Mouse (Mus musculus) adrenal gland (tissue): ENCODE results near the gene Ptpn4.

Experiments
- intact Hi-C: fragments of 180-260 bp; cut with DNase I; formaldehyde crosslinking; loops from one replicate; pipeline ENCODE4 v1.15.1; 2025
- long read RNA-seq, 2 experiments: library from polyadenylated mRNA; unstranded; transcript quantifications; one replicate each; pipeline ENCODE4 v2.0.0; 2020; ENCODE audit warnings: borderline replicate concordance in 1 of 2; ENCODE audit not compliant: insufficient replicate concordance in 1 of 2

Ptpn4 gene
- long read RNA-seq, experiment 1, partial matches to known transcripts, result 1 of 2 reads
- long read RNA-seq, experiment 1, other reads (novel, unspliced or antisense), result 1 of 2 reads
- long read RNA-seq, experiment 2, partial matches to known transcripts, result 2 of 8 reads
- long read RNA-seq, experiment 2, other reads (novel, unspliced or antisense), result 6 of 8 reads

DNA sequence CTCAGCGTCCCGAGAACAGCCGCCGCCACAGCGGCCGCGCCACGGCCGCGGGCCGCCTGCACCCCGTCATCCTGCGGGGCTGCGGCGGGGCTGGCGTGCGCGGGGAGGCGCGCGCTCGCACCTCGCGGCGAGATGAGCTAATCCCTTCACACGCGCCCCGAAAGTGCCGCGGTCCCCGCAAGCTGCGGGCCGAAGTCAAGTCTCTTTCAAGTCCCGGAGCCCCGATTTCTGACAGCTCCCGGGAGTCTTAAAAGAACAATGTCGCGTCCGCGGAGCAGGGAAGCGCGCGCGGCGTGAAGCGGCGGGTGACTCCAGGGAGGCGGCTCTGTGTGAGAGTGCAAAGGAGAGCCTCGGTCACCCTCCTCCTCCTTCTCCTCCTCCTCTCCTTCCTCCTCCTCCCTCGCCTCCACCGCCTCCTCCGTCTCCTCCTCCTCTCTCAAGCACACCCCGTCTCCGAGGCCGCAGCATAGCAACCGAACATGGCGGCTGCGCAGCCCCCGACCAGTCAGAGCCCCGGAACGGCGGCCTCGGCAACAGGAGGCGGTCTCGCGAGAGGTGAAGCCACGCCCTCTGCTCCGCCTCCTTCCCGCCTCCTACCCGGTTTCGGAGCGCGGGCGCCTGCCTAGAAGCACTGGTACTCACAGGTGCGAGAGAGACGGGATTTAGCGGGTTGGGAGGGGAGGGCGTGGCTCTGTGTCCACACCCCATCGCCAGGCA lies at the start of gene Ptpn4:
Gene Ptpn4 (minus strand): TSS at position 579 of the 717 bp plus-strand sequence.
- intact Hi-C loops, result no loop called here

DNA sequence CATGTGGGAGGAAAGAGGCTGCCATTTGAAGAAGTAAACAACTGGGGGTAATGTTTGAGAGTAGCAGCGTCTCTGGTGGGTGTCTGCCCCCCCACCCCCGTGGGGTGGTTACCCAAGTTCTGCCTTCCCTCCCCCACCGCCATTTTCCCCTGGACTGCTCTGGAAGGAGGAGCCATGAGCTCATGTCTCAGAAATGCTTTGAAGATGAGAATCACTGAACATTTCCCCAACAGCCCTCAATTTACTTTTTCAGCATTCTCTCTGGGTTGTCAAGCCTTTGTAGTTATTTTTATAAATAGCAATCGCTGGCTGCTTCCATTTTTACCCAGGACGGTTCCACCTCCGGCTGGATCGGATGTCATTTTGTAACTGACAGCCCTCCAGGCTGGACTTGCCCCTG lies 48.9 kb upstream of the Ptpn4 start:
- intact Hi-C loops, result no loop called here

DNA sequence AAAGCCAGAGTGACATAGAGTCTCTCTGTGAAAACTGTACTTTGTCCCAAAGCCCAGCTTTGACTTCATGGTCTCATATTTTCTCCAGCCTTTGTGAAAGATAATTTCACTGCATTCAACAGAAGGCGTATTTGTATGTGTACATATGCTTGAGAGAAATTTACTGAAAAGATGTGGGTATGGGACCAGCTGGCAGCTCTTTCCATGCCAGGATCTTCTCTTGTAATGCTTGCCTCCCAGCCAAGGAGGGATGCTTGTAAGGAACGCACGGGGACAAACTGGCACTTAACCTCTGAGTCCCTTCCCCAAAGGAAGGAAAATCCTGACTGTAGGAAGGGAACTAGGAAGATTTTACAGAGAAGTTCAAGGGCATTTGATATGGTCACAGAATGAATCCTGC lies 46.9 kb upstream of the Ptpn4 start:
- intact Hi-C loops, result no loop called here

DNA sequence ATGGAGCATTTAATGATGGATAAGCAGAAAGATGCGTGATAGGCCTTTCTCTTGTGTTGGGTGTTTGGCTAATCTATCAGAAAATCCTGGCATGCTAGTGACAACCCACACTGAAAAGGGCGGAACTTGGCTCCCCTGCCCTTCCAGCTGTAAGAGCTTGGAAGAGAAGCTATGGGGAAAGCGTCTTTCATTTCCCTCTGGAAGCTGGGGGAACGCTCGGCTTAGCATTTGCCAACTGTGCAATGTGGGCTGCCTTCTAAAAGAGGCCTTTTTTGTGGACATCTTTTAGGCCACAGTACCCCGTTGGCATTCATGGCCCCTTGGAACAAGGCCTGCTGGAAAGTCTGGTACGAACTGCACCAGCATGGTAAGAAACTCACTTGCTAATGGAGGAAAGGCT lies 41.5 kb upstream of the Ptpn4 start:
- intact Hi-C loops, result no loop called here

DNA sequence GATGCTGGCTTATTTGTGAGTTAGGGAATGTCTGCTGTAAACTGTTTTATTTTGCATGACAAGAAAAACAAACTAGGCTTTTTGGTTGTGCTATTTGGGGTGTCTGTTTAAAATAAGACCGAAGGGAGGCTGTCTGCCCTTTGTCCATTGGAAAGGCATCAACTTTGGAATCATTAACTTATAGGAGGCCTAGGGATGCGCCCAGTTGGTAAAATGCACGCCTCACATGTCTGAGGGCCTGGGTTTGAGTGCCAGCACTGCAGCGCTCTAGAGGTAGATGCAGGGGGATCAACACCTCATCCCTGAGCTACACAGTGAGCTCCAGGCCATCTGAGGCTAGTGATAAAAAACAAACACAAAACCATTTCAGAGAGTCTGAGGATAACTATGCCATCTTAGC lies 40.1 kb upstream of the Ptpn4 start:
- intact Hi-C loops, result no loop called here

DNA sequence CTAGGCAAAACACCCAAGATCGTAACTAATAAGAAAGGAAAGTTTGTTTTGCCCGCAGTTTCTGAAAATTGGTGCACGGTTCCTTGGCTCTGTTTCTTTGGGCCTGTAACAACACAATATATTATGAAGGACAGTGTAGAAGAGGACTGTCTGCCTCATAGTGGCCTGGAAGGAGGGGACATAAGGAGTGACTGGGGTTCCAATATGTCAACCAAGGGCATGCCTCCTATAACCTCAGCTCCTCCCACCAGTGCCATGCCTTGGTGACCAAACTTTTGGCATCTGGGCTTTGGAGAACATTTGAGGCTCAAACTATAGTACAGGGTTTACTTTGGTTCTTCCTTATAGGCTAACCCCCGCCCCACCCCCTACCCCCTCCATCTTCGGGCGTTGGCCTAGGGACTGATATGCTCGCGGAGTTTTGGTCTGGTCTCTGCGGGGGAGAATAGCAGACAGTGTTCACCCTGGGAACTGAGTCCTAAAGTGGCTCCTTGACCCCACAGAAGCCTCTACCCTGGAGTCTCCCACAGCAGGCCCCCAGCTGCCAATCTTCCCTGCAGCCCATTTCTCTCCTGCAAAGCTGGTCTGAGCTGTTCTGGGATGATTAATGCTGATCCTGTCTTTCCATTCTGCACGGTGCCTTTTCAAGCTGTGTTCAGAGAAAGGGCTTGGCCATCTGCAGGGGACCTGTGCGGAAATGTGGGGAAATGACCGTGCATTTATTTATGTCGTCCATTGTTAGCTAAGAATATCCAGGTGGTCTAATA lies 31.2 kb upstream of the Ptpn4 start:
- intact Hi-C loops, result no loop called here

DNA sequence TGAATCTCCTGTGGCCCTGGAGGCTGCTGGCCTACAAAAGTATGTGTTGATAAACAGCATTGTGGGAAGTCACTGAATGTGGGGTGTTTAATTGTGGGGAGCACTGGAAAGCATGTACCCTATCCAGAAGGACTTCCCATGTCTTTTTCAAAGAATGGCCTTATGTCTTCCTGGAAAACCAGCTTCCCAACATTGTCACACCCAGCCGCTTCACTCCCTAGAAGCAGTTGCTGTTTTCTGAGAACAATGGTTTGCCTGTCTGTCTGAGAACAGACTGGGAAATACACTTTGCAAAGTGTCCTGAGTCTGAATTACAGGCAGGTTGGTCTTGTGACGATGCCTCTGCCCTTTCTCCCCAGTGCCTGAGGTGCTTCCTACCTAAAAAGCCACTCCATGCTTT lies 29.9 kb upstream of the Ptpn4 start:
- intact Hi-C loops, result no loop called here

DNA sequence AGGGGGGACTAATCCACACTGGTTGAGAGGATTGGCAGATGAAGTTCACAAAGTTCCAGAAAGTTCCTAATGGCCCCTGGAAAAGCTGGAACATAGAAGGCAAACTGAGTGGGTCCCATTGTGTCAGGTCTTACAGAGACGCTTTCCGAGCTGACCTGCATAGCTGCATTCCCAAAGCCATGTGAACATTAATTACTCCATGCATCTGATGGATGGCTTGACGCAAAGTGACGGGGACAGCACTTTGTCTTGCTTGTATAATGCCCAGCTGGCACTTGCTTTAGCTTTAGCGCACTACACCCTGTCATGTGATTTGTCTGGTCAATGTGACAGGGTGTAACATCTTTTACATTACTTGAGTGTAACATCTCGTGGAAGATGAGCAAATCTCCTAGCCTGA lies 27.9 kb upstream of the Ptpn4 start:
- intact Hi-C loops, result no loop called here

DNA sequence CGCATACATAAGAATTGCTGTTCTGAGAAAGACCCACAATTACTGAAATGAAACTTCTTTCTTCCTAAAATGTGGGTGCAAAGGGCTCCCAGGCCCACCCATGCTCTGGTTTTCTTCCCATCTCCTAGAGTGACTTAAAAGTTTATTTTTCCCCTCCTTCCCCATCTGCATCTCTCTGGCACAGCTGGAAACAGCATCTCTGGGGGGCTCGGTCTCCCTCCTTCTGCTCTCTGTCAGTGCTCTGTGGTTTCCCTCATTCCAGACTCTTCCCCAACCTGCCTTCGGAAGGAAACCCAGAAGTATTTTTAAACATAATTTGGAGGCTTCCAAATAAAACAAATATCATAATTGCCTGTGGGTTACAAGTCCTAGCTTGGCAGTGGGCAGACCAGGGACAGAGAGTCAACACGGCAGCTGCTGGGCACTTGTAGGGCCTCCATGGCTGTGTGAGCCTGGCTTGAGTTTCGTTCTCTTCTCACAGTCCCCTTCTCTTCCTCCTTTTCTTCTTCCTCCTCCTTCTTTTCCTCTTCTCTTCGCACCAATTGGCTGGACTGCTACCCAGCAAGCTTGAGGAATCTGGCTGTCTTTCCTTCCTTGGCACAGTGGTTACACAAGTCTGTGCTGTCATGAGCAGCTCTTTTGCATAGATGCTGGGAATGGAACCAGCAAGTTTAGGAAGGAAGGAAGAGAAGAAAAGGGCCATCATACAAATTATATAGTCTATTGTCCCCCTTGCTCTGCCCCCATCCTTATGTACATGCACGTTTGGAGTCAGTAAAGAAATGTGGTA lies 26.3 kb upstream of the Ptpn4 start:
- intact Hi-C loops, result no loop called here

DNA sequence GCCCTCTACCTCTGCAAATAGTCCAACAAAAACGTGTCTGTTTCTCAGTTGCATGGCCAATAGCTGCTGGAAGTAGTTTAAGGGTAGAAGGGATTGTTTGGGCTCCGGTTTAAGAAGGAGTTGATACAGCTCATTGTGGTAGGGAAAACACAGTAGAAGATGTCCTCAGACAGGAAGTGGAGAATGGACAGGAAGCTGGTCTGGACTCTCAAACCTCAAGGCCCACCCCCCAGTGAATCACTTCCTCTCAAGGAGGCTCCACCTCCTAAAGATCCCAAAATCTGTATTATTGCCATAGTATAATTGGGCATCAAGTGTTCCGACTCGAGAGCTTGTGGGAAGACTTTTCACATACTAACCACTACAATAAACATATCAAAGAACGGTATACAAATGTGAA lies 22.2 kb upstream of the Ptpn4 start:
- intact Hi-C loops, result no loop called here

DNA sequence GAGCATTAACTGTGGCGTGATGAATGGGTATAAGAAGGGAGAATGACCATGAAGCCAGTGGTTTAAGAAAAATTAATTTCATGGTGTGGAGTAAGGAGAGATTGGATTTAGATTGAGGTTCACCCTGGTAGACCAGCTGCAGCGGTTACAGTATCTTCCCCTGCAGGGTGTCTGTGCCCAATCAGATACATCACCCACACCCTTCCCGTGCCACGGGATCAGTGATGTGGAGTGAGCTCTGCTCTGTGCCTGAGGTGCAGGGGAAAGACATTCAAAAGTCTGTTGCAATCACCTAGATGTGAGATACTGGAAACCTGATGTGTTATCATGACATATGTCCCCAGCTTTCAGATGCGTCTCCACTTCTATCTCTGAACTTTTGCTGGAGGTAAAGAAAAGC lies 15.6 kb upstream of the Ptpn4 start:
- intact Hi-C loops, result no loop called here

DNA sequence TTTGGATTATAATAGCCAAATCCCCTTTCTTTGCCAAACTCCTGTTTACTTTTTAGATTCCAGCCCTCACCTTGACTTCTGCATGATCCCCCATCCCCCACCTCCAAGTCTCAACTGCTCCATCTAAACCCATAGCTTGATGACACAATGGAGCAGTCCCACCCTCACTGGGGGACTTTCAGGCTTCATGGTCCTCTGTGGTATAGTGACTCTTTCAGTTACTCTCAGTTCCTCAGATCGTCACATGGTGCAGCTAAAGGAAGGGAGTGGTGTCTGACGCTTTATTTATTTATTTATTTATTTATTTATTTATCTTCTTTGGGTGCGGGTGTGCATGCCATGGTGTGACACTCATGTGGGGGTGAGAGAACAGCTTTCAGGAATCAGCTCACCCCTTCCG lies 14.9 kb upstream of the Ptpn4 start:
- intact Hi-C loops, result no loop called here

DNA sequence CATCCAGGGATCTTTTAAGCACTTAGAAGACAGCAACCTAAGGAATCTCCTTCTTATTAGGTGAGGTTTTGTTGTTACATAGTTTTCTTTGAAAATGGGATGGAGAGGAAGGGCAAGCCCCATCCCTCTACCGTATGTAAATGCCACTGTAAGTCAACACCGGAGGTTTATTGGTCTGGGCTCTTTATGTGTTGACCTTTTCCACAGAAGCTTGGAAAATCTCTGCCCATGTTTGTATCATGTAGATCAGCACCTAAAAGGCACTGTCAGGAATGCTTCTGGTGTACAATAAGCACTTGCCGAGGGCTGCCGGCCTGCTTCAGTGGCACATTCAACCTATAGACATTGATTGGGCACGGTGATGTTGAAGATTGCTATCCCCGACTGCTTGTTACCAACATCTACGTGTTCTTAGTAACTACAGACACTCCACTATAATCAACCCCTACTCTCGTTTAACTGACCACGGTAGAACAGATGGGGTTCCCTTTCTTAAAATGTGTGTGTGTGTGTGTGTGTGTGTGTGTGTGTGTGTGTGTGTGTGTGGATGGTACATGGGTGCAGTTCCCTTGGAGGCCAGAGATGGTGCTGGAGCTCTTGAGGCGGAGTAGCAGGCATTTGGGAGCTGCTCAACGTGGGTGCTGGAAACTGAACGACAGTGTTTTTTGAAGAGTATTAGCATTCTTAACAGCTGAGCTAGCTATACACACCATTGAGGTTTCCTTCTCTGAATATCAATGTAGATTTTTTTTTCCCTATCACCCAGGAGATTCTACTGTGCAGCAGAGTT lies 11.9 kb upstream of the Ptpn4 start:
- intact Hi-C loops, result no loop called here

DNA sequence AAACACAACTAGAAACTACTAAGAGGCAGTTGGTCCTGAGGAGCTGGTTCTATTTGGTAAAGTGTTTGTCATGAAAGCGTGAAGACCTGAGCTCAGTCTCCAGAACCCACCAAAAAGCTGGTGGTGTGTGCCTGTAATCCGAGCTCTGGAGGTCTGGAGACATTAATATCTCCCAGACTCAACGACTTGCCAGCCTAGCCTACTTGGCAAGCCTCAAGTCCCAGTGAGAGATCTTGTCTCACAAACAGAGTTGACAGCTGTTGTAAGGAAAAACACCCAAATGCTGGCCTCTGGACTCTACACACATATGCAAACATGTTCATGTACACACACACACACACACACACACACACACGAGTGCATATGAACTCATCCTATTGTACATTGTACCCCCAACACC lies 7.9 kb upstream of the Ptpn4 start:
- intact Hi-C loops, result no loop called here

DNA sequence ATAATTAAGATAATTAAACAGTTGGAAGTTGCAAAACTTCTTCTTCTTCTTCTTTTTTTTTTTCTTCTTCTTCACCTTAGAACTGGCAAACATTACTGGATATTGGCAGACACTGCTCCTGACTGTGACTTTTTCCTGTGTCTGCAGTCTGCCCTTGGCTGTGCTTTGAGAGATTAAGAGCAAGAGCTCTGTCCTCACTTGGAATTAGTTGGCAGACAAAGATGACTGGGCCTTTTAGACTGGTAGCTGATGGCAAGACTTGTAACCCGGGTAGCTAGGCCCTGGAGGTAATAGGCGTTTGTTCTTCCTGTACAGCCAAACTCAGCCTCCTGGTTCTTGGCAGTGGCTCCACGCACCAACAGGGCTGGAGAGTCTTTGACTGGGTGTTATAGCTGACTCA lies 5.7 kb upstream of the Ptpn4 start:
- intact Hi-C loops, result no loop called here

DNA sequence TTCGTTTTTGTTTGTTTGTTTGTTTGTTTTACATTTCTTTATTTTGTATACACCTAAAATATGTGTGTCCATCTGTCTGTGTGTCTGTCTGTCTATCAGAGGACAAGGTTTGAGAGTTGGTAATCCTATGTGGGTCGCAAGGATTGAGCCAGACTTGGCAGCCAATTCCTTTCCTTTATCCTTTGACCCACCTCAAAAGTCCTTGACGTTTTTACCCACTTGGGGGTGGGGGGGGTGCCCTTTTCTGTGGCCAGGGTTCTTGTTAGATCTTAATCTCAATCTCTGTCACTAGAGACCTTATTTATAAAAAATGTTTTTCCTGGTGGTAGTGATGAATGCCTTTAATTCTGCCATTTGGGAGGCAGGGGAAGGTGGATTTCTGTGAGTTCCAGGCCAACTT lies 828 bp upstream of the Ptpn4 start:
- intact Hi-C loops, result no loop called here

DNA sequence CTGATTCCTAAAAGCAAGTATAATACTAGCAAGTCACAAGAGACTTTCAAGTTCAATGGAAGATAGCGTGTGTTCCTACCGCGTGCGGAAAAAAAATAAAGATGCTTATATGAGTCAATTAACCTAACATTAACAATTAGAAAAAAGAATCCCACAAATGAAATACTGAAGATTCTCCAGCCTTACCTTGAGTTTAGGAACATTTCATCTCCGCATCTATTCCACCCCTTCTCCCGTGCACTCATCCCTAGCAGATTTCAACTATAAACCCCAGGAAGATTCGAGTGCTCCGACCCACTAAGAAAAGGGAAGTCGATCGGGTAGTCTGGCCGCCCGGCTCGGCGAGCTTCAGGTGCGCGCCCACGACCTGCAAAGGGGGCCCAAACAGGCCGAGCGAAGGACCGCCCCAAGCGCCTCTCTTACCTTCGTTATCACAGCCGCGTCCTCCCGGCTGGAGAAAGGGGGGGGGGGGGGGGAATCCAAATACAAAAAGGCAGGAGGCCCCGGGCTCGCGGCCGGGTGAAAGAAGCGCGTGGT lies 866 bp downstream of the Ptpn4 start:
- intact Hi-C loops, result no loop called here

DNA sequence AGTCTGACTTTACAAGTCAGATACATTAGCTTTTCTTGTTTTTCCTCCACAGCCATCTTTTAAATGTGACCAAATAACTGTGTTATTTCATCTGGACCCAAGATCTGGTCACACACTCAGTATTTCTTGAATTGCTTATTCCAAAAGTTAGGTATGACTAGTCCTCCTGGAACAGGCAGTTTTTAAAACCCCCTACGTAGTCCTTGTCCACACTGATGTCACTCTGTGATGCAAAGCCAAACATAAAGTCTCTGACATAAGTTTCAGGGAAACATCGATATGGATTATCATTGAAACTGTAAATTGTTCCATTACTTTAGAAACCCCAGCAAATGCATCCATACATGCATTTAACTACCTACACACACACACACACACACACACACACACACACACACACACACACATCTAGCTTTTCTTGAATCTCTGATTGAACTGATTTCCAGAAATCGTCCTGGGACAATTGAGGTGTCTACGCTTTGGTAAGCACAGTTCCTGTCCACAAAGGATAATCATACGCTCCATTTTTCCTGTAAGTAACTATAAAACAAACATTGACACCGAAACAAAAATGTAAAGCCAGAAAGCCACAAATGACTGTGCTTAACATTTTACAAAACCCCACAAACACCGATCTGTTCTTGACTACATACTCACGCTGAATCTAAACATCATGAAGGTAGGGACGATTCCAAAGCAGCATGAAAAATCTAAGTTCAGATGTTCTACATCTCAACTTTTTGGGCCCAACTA lies 1.5 kb downstream of the Ptpn4 start:
- intact Hi-C loops, result no loop called here

DNA sequence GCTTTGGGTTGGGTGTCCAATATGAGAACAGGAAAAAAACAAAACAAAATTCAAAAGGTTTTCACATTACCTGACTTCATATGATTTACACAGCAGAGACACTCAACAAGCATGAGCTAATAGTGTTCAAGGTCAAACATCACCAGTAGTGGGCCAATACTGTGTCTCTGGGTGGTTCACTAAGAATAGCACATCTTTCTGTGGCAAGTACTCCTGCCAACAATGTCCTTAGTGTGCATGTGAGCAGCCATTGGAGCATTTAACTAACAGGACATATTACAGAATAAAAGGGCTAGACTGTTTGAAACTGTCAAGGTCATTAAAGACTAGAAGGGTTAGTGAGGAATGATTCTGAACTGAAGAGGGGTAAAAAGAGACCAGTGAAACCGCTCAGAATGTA lies 9.3 kb downstream of the Ptpn4 start:
- intact Hi-C loops, result no loop called here

DNA sequence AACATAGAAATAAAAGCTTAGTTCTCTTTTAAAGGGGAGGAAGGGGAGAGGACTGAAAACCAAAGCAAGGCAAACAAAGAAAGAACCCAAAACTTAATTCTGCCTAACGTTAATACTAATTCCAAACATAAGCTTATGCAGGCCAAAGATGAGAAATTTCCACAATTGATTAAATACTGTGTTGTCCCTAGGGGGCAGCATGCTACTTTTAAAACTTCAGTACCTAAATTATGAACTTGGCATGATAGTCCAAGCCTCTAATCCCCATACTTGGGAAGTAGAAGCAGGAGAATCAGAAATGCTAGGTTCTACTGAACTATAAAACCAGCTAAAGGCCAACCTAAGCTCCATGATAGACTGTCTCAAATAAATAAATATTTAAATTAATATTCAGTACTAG lies 18.7 kb downstream of the Ptpn4 start:
- intact Hi-C loops, result loop anchor here (2.0 to 10.0 kb wide), 2 partner anchors 80 to 196 kb away; no protein-coding TSS in a partner anchor
